Mouse (Mus musculus) intestine, embryonic 16.5 days (tissue): ENCODE results near the gene Gm4070. TPM values are rescaled to one million over a fixed set of nuclear protein-coding genes. Genes with fewer than 3 reads are reported as not detected.
"Not testable (repeated sequence)": the region's sequence is repeated elsewhere in the genome, so short reads cannot be mapped to it uniquely, and the experiment has no call there.

ENCODE experiments used
- ATAC-seq: fragments of 200-750 bp; cut with Nextera tagmentation; 2 replicates; pipeline ENCODE4 v1.8.0; 2017; ENCODE audit warnings: moderate TSS enrichment, moderate library complexity
- H3K27ac ChIP-seq: fragments of 300-500 bp; sonication (generic); 2 replicates; pipeline ENCODE4 v1.5.1; 2014; ENCODE audit warnings: mild to moderate bottlenecking, low read length
- H3K27me3 ChIP-seq: fragments of 300-500 bp; sonication (generic); replicated peaks from 2 replicates; pipeline ENCODE4 v1.6.1; 2014; ENCODE audit warnings: low read length, control low read depth, mixed read lengths; ENCODE audit not compliant: control insufficient read depth, insufficient read depth
- H3K36me3 ChIP-seq: fragments of 300-500 bp; sonication (generic); 2 replicates; pipeline ENCODE4 v1.6.1; 2014; ENCODE audit warnings: low read length, control low read depth; ENCODE audit not compliant: control insufficient read depth, insufficient read depth
- H3K4me1 ChIP-seq: fragments of 300-500 bp; sonication (generic); 2 replicates; pipeline ENCODE4 v1.6.1; 2014; ENCODE audit warnings: low read length, control low read depth, mixed read lengths; ENCODE audit not compliant: control insufficient read depth, insufficient read depth
- H3K4me2 ChIP-seq: fragments of 300-500 bp; sonication (generic); 2 replicates; pipeline ENCODE4 v1.6.1; 2014; ENCODE audit warnings: low read depth, low read length, control low read depth
- H3K4me3 ChIP-seq: fragments of 300-500 bp; sonication (generic); 2 replicates; pipeline ENCODE4 v1.5.1; 2014; ENCODE audit warnings: mild to moderate bottlenecking, low read length
- H3K9ac ChIP-seq: fragments of 300-500 bp; sonication (generic); 2 replicates; pipeline ENCODE4 v1.6.1; 2014; ENCODE audit warnings: low read depth, low read length
- H3K9me3 ChIP-seq: fragments of 300-500 bp; sonication (generic); 2 replicates; pipeline ENCODE4 v1.6.1; 2016; ENCODE audit warnings: low read length, control low read depth; ENCODE audit not compliant: control insufficient read depth
- WGBS: fragments of 180-500 bp; shearing (Covaris S2); extraction: QIAGEN DNeasy Blood & Tissue Kit; methylation state at CpG from one replicate; pipeline ENCODE4 v1.1.7; 2014; 5-methylcytosine and 5-hydroxymethylcytosine counted together
- polyA plus RNA-seq: library from polyadenylated mRNA; unstranded; fragments of >200 nt; fragmentation: Nextera tagmentation; extraction: Ambion mirVana; gene quantifications from 2 replicates; pipeline ENCODE4 v1.2.1, GENCODE M21; 2015

Gene Gm4070
- 0.50 and 0.55 TPM in 2 replicates for polyA plus RNA-seq

DNA sequence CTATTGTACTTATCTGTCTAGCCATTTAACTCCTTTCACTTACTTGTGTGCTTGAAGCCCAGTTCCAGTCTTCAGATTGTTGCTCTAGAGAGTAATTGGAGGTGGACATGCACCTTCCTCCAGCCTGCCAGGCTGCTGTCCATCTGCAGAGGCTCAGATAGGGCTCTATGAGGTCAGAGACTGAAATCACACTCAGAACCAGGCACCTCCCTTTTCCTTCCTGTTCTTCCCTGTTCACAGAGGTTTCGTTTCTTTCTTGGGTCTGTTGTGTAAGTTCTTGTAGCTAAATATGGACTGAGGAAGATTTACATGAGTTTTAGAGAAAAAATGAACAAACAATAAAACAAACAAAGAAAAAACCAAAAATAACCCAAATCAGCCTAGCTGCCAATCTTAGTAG, at the start of gene Gm4070:
TSS of gene Gm4070 (minus strand) at position 156 of the 400 bp plus-strand sequence.
- not testable (repeated sequence) for H3K9me3 ChIP-seq, H3K36me3 ChIP-seq, H3K27me3 ChIP-seq, H3K27ac ChIP-seq, H3K4me1 ChIP-seq, H3K9ac ChIP-seq, H3K4me2 ChIP-seq, H3K4me3 ChIP-seq, ATAC-seq
- WGBS: 74% methylated on average over 1 of the region's 1 CpGs

DNA sequence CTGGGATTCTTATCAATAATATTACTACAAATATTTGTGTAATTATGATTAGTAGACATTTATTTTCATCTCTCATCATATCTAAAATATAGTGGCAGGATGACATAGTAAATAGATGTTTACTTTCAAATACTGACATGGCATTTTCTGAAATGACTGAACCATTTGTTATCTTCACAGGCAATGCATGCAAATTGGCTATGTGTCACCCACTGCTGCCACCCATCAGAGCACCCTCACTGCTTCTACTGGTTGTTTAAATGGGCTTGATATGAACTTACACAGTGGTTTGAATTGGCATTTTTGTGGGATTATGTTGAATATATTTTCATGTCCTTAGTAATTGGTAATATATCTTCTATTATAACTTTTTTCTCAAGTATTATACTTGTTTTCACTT, 773 bp upstream of the Gm4070 start:
- H3K4me3 ChIP-seq, H3K27ac ChIP-seq, H3K9me3 ChIP-seq, H3K27me3 ChIP-seq, H3K36me3 ChIP-seq, H3K4me2 ChIP-seq, ATAC-seq, H3K9ac ChIP-seq, H3K4me1 ChIP-seq: not testable (repeated sequence)

DNA sequence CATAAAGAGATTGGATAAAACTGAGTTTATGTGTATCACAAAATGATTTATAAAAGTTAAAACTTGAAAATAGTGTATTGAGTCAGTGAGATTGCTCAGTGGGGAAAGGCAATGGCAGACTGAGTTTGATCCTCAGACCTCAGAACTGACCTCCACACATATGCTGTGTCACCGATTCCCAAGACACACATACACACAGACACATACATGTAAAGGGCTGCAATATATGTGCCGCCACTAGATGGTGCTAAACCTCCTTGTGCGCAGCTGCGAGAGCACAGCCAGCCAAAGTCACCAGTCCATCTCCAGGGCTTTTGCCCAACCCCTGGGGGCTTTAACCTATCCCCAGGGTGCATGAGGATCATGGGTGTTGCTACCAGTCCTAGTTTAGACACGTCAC, 1.4 kb downstream of the Gm4070 start:
- H3K9ac ChIP-seq, H3K36me3 ChIP-seq, H3K27me3 ChIP-seq, H3K4me3 ChIP-seq, H3K4me1 ChIP-seq, H3K4me2 ChIP-seq, H3K27ac ChIP-seq, H3K9me3 ChIP-seq: not testable (repeated sequence)
- peak; percentile 71 for ATAC-seq
- no CpG with 5 or more reads among the region's 5 CpGs for WGBS

GRCm38 (mm10) chr7:105945238-105945637, 8.5 kb downstream of the Gm4070 start:
- H3K4me2 ChIP-seq, H3K9me3 ChIP-seq, H3K27ac ChIP-seq, H3K27me3 ChIP-seq, ATAC-seq, H3K36me3 ChIP-seq, H3K4me3 ChIP-seq, H3K4me1 ChIP-seq, H3K9ac ChIP-seq: not testable (repeated sequence)
- 85% methylated on average over 1 of the region's 3 CpGs for WGBS

DNA sequence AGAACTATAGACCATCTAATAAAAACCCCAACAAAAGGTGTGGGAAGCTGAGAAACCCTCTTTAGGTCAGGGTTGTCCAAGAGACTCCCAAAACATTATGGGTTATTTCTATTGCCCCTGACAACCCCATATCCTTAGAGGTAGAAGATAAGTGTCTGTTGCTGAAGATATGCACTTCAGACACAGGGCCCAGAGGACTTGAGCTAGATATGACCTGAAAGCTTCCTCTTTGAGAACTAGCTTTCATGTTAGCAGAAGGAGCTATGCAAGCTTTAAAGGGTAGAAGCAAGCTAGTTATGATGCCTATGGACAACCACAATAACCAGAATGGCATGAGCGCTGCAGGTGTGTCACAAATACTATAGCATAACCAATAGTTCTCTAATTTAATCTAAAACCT, 21.6 kb downstream of the Gm4070 start:
- not testable (repeated sequence) for H3K4me3 ChIP-seq, H3K4me1 ChIP-seq, H3K27ac ChIP-seq, H3K36me3 ChIP-seq, H3K4me2 ChIP-seq, H3K27me3 ChIP-seq, ATAC-seq, H3K9ac ChIP-seq, H3K9me3 ChIP-seq
- no CpG with 5 or more reads among the region's 1 CpGs for WGBS

DNA sequence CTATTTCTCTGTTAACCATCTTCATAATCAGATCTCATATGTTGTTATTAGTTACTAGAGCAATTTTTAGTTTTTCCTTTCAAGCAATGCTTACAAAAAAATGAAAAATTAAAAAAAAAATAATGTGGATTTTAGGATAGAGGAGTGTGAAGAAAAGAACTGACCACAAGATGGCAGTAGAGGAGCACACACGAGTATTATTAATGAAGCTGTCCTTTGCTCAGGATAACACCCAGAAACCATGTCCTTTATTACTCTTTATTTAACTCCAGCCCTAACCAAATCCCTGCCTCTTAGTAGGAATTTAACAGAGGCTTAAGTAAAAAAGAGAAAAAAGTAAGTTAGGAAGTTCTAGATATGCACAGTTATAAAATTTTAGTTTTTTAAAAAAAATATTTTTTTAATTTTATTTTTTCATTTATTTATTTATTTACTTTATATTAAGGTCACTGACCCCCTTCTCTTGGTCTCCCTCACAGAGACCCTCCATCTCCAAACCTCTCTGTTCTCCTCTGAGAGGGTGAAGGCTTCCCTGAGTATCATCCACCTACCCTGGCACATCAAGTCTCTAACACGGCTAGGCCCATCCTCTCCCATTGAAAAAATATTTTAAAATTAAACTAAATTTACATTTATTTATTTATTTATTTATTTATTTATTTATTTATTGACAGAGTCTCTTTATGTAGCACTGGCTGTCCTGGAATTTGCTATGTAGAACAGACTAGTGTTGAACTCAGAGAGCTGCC, 70.0 kb downstream of the Gm4070 start:
- no CpG with 5 or more reads among the region's 2 CpGs for WGBS
- not testable (repeated sequence) for H3K27me3 ChIP-seq, H3K36me3 ChIP-seq, H3K4me3 ChIP-seq, H3K9ac ChIP-seq, H3K27ac ChIP-seq, H3K9me3 ChIP-seq, H3K4me2 ChIP-seq, H3K4me1 ChIP-seq
- peak; percentile 55 for ATAC-seq

DNA sequence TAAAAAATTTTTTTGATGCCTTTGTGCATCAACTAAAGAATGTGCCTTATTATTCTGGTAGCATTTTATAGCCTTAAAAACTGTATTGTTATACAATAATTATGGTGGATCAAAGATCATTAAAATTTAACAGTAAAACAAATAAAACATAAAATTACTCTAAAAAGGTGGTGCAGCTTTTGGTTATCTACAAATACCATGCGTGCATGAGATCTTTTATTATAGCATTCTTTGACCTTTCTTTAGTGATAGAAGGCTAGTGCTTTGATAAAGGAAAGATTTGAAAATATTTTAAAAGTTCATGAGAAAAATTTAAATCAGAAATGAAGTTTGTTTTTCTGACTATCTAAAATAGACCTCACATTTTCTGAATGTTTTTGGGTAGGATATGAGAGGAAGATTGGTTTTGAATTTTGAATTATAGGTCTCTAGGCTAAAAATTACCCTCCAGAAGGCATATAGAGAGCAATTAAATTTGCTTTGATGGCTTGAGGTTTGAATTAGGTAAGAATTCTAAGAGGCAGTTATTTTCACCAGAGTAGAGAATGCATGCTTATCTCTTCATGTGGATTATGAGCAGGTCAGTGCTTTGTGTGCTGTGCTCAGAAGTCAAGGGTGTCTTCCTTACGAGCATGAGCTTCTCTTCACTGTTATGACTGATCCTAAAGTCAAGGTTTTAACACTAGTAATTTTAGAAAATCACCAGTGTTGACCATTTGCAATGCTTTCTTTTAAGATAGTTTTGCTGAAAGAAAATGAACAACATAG, 73.9 kb downstream of the Gm4070 start:
- not testable (repeated sequence) for H3K9me3 ChIP-seq, H3K4me1 ChIP-seq, H3K27ac ChIP-seq, H3K4me3 ChIP-seq, H3K4me2 ChIP-seq, H3K36me3 ChIP-seq, H3K27me3 ChIP-seq, H3K9ac ChIP-seq
- ATAC-seq: peak; percentile 88
- 63% methylated on average over 1 of the region's 2 CpGs for WGBS

DNA sequence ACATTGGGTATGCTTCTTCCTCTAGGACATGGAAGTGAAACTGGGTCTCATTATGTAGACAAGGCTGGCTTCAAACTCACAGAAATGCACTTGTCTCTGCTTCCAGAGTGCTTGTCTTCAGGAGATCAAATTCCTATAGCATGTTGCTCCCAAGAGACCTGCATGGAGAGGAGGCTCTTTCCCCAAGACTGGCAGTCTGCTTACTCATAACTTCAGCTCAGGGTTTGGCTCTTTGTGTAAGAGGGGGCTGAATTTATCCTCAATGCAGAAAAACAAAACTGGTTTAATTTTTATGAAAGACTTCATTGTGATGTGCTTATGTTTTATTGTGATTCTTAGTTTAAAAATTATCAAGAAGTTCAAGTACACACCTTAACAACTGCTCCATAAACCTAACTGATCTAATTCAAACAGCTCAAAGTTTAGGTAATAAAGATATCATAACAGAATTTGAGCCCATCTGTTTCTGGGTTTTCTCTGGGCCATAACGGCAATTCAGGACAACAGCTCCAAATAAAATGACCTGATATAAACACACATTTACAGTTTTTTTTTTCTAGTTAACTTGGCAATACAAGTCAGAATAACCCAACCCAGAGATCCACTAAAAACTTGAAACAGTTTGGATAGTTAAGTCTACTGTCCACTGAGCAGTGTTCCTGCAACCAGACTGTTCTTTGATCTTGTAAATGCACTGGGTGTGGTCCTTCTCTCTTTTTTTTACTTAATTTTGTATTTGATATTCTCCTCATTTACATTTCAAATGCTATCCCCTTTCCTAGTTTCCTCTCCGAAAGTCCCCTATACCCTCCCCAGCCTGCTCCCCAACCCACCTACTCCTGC, 97.8 kb downstream of the Gm4070 start:
- not testable (repeated sequence) for H3K4me1 ChIP-seq, H3K9me3 ChIP-seq, H3K9ac ChIP-seq, H3K36me3 ChIP-seq, H3K4me3 ChIP-seq, H3K27ac ChIP-seq, H3K4me2 ChIP-seq, H3K27me3 ChIP-seq
- ATAC-seq: peak; percentile 90
- no CpG with 5 or more reads among the region's 2 CpGs for WGBS
